Mouse (Mus musculus): ENCODE measurements around the gene Apba1. TPM values are rescaled to one million over a fixed set of nuclear protein-coding genes. Genes with fewer than 3 reads are reported as not detected.

The Apba1 gene
- polyA plus RNA-seq (2015; fragmentation: Nextera tagmentation; extraction: Ambion mirVana), result 0.71 and 0.74 TPM in 2 replicates

- no peaks in the 10 kb centered on the region for H3K9me3 ChIP-seq
- H3K4me1 ChIP-seq, result peaks cover 13% of the 10 kb centered on the region
- H3K36me3 ChIP-seq, result no peaks in the 10 kb centered on the region
- H3K27ac ChIP-seq, result peak within 1 kb of the TSS; percentile 91
- peak within 1 kb of the TSS; percentile 91 for H3K4me2 ChIP-seq
- peak within 1 kb of the TSS; percentile 73 for H3K9ac ChIP-seq
- WGBS, result under 1% methylated on average over 63 of the region's 98 CpGs
- H3K4me3 ChIP-seq, result peak within 1 kb of the TSS; percentile 74
- ATAC-seq (ENCODE audit: insufficient number of reproducible peaks, low FRiP score, low TSS enrichment, low read depth), result peak; percentile 79
- H3K27me3 ChIP-seq, result peaks cover 21% of the 10 kb centered on the region
Observed at GRCm38 (mm10) chr19:23758554-23759321, at the start of gene Apba1. Gene Apba1 (plus strand): TSS chr19:23758887.

DNA sequence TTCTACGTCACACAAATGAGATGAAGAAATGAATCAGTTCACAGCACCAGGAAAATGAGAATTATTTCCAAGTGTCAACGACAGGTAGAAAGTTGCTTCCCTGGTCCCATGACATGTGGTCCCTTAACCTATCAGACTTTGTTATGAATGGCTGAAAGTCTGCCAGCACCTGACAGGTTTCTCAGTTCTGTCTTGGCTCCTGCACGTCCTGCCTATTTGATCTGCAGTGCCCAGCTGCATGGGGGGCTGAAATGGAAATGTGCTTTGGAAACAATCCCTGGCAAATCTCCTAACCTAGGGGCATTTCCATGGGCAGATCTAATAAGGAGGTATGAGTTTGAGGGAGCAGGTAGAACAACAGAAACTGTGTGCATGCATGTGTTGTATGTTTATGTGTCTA lies 12.2 kb upstream of the Apba1 start:
- H3K4me2 ChIP-seq, result no peak overlapping the region
- H3K36me3 ChIP-seq, result no peaks in the 10 kb centered on the region
- H3K9ac ChIP-seq, result no peak overlapping the region
- H3K4me1 ChIP-seq, result no peaks in the 10 kb centered on the region
- no peak for ATAC-seq (ENCODE audit: insufficient number of reproducible peaks, low FRiP score, low TSS enrichment, low read depth)
- 71% methylated on average over 3 of the region's 3 CpGs for WGBS
- no peaks in the 10 kb centered on the region for H3K27me3 ChIP-seq
- H3K4me3 ChIP-seq, result no peak overlapping the region
- no peak overlapping the region for H3K27ac ChIP-seq
- H3K9me3 ChIP-seq, result no peaks in the 10 kb centered on the region

DNA sequence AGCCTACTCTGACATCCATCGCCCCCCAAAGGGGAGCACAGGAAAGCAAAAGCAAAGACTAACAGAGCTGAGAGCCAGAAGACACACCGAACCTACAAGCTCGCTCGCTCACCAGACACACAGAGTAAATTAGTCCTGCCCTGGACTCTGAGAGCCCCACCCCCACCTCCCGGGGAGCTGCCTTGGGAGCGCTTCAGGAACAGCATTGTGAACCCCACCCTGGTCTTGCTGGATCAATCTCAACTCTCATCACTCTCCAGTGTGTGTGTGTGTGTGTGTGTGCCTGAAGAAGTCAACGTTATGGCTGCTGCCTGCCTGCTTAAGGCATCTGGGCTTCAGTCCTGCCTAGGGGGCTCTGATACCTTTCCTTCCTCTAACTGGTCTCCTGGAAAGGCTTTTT lies 1.7 kb upstream of the Apba1 start:
- H3K4me2 ChIP-seq, result no peak overlapping the region
- H3K4me3 ChIP-seq, result no peak overlapping the region
- H3K9ac ChIP-seq, result no peak overlapping the region
- peaks cover 21% of the 10 kb centered on the region for H3K27me3 ChIP-seq
- 14% methylated on average over 7 of the region's 7 CpGs for WGBS
- no peaks in the 10 kb centered on the region for H3K36me3 ChIP-seq
- H3K27ac ChIP-seq, result no peak overlapping the region
- ATAC-seq (ENCODE audit: insufficient number of reproducible peaks, low FRiP score, low TSS enrichment, low read depth), result no peak
- H3K9me3 ChIP-seq, result no peaks in the 10 kb centered on the region
- peaks cover 13% of the 10 kb centered on the region for H3K4me1 ChIP-seq

DNA sequence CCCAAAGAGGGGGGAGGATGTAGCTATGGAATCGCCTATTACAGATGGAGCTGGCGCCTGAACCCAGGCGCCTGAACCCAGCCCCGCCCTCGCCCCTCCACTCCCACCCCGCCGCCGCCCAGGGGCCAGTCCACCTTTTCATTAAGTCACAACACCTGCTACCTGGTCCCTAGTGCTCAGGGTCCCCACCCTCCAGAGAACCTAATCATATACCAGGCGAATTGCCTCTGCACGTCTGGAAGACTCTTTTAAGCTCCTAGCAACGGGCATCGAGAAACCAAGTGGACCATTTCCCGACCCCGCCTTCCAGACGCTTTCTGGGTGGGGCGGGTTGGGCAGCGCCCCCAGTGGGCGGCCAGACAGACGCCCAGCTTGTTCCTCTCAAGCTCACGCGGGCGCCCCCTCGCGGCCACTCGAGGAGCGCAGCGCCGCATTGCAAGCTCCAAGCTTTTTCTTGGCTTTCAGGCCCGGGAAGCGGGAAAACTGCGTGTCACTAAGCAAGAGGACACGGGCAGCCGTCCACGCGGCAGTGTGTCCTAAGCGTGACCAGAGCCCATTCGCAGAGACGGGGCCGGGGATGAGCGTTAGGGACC lies 630 bp upstream of the Apba1 start:
- Histone ChIP-seq H3K4me2 (peak overlapping the region; percentile 91), H3K4me3 (peak overlapping the region; percentile 74), H3K36me3 (no peaks in the 10 kb centered on the region), H3K27ac (peak overlapping the region; percentile 91), H3K27me3 (peaks cover 21% of the 10 kb centered on the region), H3K9ac (peak overlapping the region; percentile 73), H3K4me1 (peaks cover 13% of the 10 kb centered on the region), H3K9me3 (no peaks in the 10 kb centered on the region)
- peak; percentile 69 for ATAC-seq (ENCODE audit: insufficient number of reproducible peaks, low FRiP score, low TSS enrichment, low read depth)
- under 1% methylated on average over 40 of the region's 40 CpGs for WGBS

DNA sequence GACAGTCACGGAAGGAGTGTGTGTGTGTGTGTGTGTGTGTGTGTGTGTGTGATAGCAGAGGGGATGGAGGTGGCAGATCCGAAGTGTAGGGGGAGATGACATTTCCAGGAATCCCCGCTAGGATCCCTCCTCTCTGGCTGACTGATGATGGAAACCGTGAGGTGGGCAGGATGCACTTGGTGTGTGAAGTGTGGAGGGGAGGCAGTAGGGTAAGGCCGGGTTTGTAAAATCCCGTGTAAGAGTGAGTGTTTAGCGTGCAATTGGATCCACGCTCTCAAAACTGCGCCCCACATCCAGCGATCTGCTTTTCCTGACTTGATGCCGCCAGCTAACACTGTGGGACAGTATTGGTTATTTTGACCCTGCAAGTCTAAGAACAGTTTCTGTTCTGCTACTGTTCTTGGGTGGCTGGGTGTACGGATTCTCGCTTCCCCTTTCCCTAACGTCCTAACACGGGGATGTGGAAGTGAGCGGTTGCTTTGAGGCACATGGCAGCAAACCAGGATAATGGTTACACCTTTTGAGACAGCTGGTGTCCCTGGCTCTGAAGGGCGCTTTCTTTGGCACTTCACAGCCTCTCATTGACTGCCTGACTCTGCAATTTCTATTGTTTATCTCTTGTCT lies 747 bp downstream of the Apba1 start:
- WGBS, result 1% methylated on average over 17 of the region's 17 CpGs
- H3K36me3 ChIP-seq, result no peaks in the 10 kb centered on the region
- peaks cover 13% of the 10 kb centered on the region for H3K4me1 ChIP-seq
- ATAC-seq (ENCODE audit: insufficient number of reproducible peaks, low FRiP score, low TSS enrichment, low read depth), result no peak
- peak overlapping the region; percentile 73 for H3K9ac ChIP-seq
- no peaks in the 10 kb centered on the region for H3K9me3 ChIP-seq
- H3K27me3 ChIP-seq, result peaks cover 21% of the 10 kb centered on the region
- no peak overlapping the region for H3K27ac ChIP-seq
- peak overlapping the region; percentile 74 for H3K4me3 ChIP-seq
- H3K4me2 ChIP-seq, result peak overlapping the region; percentile 91

DNA sequence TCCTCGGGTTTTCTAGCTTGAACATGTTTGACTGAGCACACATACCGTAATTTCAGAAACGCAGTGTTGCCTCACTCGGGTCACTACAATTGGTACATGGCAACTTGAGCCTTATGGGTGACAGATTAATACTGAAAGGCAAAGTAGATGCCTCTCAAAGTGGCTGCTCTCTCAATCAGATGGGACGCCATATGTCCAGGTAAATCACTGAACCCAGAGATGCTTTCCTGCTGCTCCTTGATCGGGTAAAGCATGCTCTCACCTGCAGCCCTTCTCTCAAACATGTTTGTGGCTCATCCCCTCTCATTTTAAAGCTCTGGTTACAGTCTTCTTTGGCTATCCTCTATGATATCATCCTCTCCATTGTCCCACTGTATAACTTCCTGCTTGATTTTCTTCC lies 4.7 kb downstream of the Apba1 start:
- Histone ChIP-seq H3K36me3 (no peaks in the 10 kb centered on the region), H3K4me2 (no peak overlapping the region), H3K9me3 (no peaks in the 10 kb centered on the region), H3K9ac (no peak overlapping the region), H3K27me3 (peaks cover 21% of the 10 kb centered on the region), H3K27ac (no peak overlapping the region), H3K4me1 (peaks cover 5% of the 10 kb centered on the region), H3K4me3 (no peak overlapping the region)
- no peak for ATAC-seq (ENCODE audit: insufficient number of reproducible peaks, low FRiP score, low TSS enrichment, low read depth)
- 78% methylated on average over 6 of the region's 6 CpGs for WGBS

- 60% methylated on average over 2 of the region's 2 CpGs for WGBS
- no peak overlapping the region for H3K4me3 ChIP-seq
- peaks cover 21% of the 10 kb centered on the region for H3K27me3 ChIP-seq
- ATAC-seq (ENCODE audit: insufficient number of reproducible peaks, low FRiP score, low TSS enrichment, low read depth), result no peak
- no peaks in the 10 kb centered on the region for H3K36me3 ChIP-seq
- no peak overlapping the region for H3K27ac ChIP-seq
- H3K9ac ChIP-seq, result no peak overlapping the region
- H3K4me2 ChIP-seq, result no peak overlapping the region
- H3K9me3 ChIP-seq, result no peaks in the 10 kb centered on the region
- peaks cover 5% of the 10 kb centered on the region for H3K4me1 ChIP-seq
Observed at GRCm38 (mm10) chr19:23764051-23764450, 5.4 kb downstream of the Apba1 start.

- no peak for ATAC-seq (ENCODE audit: insufficient number of reproducible peaks, low FRiP score, low TSS enrichment, low read depth)
- Histone ChIP-seq H3K4me1 (no peaks in the 10 kb centered on the region), H3K4me3 (no peak overlapping the region), H3K9ac (no peak overlapping the region), H3K36me3 (no peaks in the 10 kb centered on the region), H3K27ac (no peak overlapping the region), H3K4me2 (no peak overlapping the region), H3K27me3 (no peaks in the 10 kb centered on the region), H3K9me3 (no peaks in the 10 kb centered on the region)
- WGBS, result 71% methylated on average over 5 of the region's 5 CpGs
Observed at GRCm38 (mm10) chr19:23768864-23769263, 10.2 kb downstream of the Apba1 start.

DNA sequence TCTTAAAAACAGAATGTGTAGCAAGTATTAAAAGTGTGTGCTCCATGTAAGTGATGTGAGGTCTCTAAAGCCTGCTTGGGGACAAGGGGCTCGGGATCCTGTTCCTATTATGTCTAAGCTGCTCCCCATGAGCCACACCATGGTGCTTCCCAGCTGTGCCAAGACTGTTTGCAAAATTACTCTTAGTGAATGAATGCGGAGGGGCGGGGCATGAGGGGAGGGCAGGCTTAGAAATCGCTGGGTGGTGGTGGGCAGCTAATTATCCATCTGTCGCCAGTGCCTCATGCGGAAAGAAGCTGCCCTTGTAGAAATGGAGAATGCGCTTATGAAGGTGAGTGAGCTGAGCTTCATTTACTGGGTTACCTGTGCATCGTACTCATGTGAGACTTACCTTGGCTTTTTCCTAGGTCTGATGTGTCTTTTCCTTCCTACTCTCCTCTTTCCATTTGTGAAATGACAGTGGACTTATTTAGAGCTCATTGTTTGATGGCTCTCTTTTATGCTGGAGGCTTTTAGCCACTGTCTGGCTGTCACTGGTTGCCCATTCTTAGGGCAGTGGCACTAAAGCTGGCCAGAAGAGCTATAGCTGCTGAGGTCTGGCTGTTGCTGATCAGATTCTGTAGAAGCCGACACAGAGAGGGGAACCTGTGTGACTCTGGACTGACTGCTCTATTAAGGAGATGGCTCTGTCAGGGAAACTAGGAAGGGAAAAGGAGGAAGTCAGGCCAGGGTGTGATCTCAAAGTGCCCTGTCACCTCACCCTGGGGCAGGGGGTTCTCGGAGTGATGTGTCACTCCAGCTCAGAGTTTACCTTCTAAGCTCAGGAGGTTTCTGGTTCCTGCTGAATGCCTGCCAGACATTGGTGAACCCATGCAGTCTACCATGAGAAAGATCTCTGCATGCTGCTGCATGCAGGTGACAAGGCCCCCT lies 12.1 kb downstream of the Apba1 start:
- Histone ChIP-seq H3K27me3 (no peaks in the 10 kb centered on the region), H3K9me3 (no peaks in the 10 kb centered on the region), H3K4me1 (no peaks in the 10 kb centered on the region), H3K4me3 (no peak overlapping the region), H3K4me2 (no peak overlapping the region), H3K36me3 (no peaks in the 10 kb centered on the region), H3K27ac (no peak overlapping the region), H3K9ac (no peak overlapping the region)
- ATAC-seq (ENCODE audit: insufficient number of reproducible peaks, low FRiP score, low TSS enrichment, low read depth), result no peak
- WGBS, result 52% methylated on average over 10 of the region's 10 CpGs

GRCm38 (mm10) chr19:23771971-23772370 lies 13.3 kb downstream of the Apba1 start:
- Histone ChIP-seq H3K4me2 (no peak overlapping the region), H3K27ac (no peak overlapping the region), H3K4me1 (no peaks in the 10 kb centered on the region), H3K9ac (no peak overlapping the region), H3K36me3 (no peaks in the 10 kb centered on the region), H3K4me3 (no peak overlapping the region), H3K27me3 (no peaks in the 10 kb centered on the region), H3K9me3 (no peaks in the 10 kb centered on the region)
- 70% methylated on average over 7 of the region's 7 CpGs for WGBS
- ATAC-seq (ENCODE audit: insufficient number of reproducible peaks, low FRiP score, low TSS enrichment, low read depth), result no peak

DNA sequence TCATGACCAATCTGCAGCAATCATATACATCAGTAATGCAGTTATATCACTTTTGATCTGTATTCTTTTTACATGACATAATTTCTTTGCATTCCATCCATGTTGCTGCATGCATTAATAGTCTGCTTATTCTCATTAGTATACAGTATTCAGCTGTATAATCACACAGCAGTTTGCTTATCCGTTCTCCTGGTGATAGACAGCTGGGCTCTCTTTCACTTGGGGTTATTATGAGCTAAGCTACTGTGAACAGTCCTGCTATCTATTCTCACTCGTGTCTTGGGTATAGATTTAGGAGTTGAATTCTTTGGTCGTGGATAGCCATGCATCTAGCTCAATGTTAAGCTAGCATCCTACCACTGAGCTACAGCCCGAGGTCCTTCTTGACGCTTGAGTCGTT lies 16.7 kb downstream of the Apba1 start:
- ATAC-seq (ENCODE audit: insufficient number of reproducible peaks, low FRiP score, low TSS enrichment, low read depth), result no peak

More for the DNA sequence above, 16.7 kb downstream of the Apba1 start:
- Histone ChIP-seq H3K4me2 (no peak overlapping the region), H3K27ac (no peak overlapping the region), H3K9ac (no peak overlapping the region), H3K27me3 (no peaks in the 10 kb centered on the region), H3K9me3 (no peaks in the 10 kb centered on the region), H3K36me3 (no peaks in the 10 kb centered on the region), H3K4me1 (no peaks in the 10 kb centered on the region), H3K4me3 (no peak overlapping the region)
- WGBS, result 83% methylated on average over 6 of the region's 6 CpGs

Measured in limb, embryonic 15.5 days (tissue).